Mouse (Mus musculus) adrenal gland, postnatal 10 days (tissue): ENCODE measurements at regions not wholly inside any gene's neighbourhood (a gene's known extent, or its start where the extent isn't known, plus 50 kb on each side); places are given as distances from the start of the nearest gene placed in this dataset.

Experiments
- DNase-seq: peaks from one replicate; pipeline ENCODE4 v3.0.0; 2021; ENCODE audit warnings: mixed read lengths

DNA sequence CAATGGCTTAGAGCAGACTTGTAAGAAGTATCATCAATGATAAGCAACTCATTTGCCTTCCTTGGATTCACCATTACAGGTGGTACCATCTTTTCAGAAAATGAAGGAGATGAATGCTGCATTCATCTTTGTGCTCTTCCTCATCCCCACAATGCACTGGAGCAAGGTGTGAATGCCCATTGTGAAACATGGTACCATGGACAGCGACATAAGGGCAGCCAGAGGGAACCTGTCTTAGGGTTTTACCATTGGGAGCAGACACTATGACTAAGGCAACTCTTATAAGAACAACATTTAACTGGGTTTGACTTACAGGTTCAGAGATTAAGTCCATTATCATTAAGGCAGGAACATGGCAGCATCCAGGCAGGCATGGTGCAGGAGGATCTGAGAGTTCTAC is 60.1 kb upstream of the Kcnj6 start:
- peak; percentile 4 for DNase-seq

DNA sequence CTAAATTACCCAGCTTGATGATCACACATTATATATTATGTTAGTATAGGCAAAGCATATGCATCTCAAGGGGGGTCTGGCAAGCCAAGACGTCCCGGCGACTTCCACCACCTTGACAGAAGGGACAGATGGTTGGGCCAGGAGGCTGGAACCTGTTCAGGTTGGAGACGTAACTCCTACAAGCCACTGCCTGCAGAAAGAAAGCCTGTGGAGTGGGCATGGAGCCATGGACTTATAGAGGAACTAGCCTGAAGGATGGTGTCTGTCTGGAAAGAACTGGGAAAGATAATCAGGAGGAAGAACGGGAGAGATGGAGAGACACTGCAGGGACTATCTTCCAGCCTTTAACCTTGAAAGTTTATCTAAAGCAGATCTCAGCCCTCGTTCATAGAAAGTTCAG is 66.9 kb upstream of the Kcnj6 start:
- no peak for DNase-seq

- DNase-seq = no peak
These were observed 69.2 kb upstream of the Kcnj6 start for GRCm38 (mm10) chr16:95066687-95067086.

- DNase-seq = no peak
These were observed 95.1 kb upstream of the Kcnj6 start for GRCm38 (mm10) chr16:95092471-95093221.

GRCm38 (mm10) chr16:95093753-95094152 is 96.3 kb upstream of the Kcnj6 start:
- DNase-seq = peak; percentile 71

GRCm38 (mm10) chr16:95100954-95101353 is 103.5 kb upstream of the Kcnj6 start:
- no peak for DNase-seq

DNA sequence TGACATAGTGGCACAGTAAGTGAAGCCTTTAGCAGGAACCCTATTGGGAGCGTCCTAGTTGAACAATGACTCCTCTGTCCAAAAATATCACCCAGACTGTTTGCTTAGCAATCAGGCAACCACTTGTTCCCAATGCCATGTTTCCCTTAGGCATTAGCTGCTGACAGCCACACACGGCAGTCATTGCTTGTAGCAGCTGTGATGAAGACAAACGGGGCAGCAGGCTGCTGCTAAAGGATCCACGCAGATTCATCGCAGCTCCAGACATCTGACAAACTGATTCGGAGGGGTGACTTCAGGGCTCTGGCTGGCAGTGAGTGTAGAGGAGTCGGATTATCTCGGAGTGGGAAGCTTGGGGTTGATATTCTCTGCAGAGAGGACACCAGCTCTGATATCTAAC is 120.0 kb upstream of the Kcnj6 start:
- no peak for DNase-seq

- no peak for DNase-seq
These were observed 121.8 kb upstream of the Kcnj6 start for GRCm38 (mm10) chr16:95119293-95119692.

DNA sequence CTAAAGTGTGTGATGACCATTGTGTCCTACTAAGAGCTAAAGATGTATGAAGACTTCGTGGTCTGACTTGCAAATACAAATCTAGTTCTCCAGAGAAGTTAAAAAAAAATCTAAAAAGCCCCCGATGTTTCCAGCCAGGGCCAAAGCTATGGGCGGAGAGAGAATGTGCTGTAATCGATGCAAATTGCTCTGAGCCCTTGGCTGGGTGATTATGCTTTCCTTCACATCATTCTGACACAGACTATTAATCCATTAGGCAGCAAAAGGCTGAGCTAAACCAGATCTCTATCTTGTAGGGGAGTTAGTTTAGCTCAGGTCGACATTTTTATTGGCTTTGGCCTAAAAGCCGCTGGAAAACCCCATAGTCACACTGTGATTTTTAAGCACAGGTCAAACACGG is 124.5 kb upstream of the Kcnj6 start:
- DNase-seq = no peak

GRCm38 (mm10) chr16:95127616-95128015 is 129.7 kb upstream of the Kcnj15 start:
- no peak for DNase-seq

GRCm38 (mm10) chr16:95131815-95132214 is 125.5 kb upstream of the Kcnj15 start:
- DNase-seq = no peak

DNA sequence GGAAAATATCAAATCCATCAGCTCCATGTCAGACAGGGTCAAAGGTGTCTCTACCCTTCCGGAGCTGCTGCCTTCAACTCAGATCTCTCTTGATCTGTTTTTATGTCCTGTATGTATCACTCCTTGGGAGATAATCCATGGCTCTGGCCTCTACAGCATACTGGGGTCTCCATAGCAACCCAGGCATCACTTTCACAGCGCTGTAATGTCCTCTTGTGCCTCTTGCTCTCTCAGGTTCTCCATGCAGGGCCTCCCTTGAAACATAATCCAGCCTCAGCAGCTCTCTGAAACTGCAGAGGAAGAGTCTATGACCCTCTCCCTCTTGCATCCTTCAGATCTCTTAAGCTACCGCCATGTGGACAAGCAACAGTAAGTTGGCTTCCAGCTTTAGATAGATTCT is 118.5 kb upstream of the Kcnj15 start:
- DNase-seq = no peak

GRCm38 (mm10) chr16:95141510-95142394 is 115.6 kb upstream of the Kcnj15 start:
- no peak for DNase-seq

- DNase-seq = no peak
These were observed 106.9 kb upstream of the Kcnj15 start for GRCm38 (mm10) chr16:95150499-95150898.

DNA sequence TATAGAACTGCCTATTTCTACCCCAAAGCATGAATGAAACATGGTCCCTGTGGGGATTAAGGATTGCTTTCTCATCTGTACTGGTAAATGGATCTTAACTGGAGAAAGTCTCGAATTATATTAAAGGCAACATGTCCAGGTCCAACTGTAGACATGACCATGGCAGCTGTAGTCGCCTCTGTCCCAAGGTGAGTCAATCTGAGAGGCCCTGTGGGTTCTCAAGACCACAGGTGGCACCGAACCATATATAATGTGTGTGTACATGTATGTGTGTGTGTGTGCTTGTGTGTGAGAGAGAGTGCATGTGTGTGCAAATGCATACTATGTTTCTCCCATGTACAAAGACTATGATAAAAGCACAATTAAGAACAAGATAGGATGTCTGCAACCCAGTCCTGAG is 105.9 kb upstream of the Kcnj15 start:
- no peak for DNase-seq

DNA sequence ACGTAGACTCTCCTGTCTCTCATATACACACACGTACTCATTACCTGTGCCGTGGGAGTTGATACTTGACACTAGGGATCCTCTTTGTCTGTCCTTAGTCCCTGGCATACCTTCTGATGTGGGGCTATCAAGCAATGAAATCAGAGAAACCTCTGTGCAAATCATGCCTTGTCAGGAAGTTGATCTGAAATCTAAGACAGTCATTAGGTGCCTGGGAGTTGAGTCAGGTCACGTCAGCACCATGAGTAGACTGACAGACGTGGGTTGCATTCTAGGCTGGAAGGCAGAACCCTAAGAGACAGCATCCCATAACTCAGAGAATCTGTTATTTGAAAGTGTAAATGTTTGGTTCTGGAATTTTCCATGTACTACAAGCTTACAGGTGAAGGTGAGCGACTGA is 105.4 kb upstream of the Kcnj15 start:
- DNase-seq = no peak

GRCm38 (mm10) chr16:95152742-95153383 is 104.5 kb upstream of the Kcnj15 start:
- no peak for DNase-seq

GRCm38 (mm10) chr16:95168349-95168748 is 89.0 kb upstream of the Kcnj15 start:
- no peak for DNase-seq

- no peak for DNase-seq
These were observed 88.0 kb upstream of the Kcnj15 start for GRCm38 (mm10) chr16:95169346-95169745.

DNA sequence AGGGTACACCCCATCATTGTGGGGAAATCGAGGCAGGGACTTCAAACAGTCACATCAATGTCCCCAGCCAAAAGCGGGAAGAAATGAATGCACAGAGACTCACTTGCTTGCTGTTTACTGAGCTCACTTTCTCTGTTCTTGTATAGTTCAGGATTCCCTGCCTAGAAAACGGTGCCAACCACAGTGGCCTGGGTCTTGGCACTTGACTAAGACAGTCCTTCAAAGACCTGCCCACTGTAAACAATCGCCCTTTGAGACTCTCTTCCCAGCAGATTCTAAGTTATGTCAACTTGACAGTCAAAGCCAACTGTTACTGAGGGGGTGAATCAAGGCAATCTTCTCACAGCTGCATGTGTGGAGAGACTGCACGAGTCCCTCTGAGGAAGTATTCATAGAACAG is 76.8 kb upstream of the Kcnj15 start:
- no peak for DNase-seq

- no peak for DNase-seq
These were observed 72.0 kb upstream of the Kcnj15 start for GRCm38 (mm10) chr16:95185341-95185740.

DNA sequence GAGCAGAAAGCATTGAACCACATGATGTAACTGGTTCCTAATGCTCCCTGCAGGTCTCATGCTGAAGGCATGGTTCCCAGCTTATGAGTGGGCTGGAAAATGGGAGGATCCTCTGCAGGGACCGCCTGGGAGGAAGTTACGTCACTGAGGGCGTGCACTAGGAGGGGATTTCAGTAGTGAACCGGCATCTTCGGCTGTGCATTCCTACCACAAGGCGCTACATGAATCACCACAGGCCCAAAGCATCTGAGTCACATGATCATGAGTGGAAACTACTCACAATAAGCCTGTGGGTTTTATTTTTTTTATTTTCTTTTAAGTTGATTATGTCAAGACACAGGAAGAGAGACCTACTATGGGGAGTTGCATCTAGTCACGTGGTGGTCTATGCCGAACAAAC is 68.2 kb upstream of the Kcnj15 start:
- DNase-seq = no peak

DNA sequence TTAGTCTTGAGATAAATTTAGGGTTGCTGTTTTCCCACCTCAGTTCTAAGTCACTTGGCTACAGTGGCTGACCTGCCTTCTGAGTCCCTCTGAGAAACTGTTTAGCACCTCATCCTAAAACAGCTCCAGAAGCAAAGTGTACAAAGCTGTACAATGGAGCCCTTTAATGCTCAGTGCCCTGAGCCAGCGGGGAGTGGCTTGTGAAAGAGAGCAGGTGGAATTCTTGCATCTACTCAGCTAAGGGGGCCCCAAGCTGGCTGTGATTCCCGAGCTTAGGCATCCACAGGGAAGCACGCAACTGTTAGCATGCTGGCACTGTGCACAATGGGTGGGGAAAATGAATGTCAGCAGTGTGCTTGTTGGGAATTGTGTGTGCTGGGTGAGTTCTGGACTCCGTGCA is 63.2 kb upstream of the Kcnj15 start:
- DNase-seq = no peak
